8 mouse cellular contexts compared by ENCODE assay signal in genomic region chr7:24608017-24608416, GRCm38 (mm10). TPM values are rescaled to one million over a fixed set of nuclear protein-coding genes. Genes with fewer than 3 reads are reported as not detected.
DNase-seq lines count a peak whose midpoint lies in the region; ATAC-seq and TF ChIP-seq lines count a peak whose summit lies in the region.

No protein-coding gene starts in this region.

- H3K36me3 ChIP-seq in intestine, embryonic 14.5 days (ENCODE audit: control insufficient read depth, insufficient read depth, low read length): 0 out of 2 replicates have a peak, but pooled peaks cover 8% of the 10 kb centered on the region
- H3K36me3 ChIP-seq in liver, postnatal 0 days (replicated peaks; ENCODE audit: insufficient read depth, low read length): peaks cover 7% of the 10 kb centered on the region; the same call in 1 of the 2 replicates

- no peak for TF ChIP-seq EP300 in liver, postnatal 0 days (IDR thresholded peaks at IDR 0.05; ENCODE audit: low read depth)

- no peak overlapping the region for H3K4me3 ChIP-seq in intestine, embryonic 14.5 days (ENCODE audit: low read depth, low read length)
- H3K4me3 ChIP-seq in liver, postnatal 0 days (ENCODE audit: low read depth, low read length): peak overlapping the region; percentile 18; the same call in 1 of the 2 replicates

- H3K9me3 ChIP-seq in intestine, embryonic 14.5 days (ENCODE audit: control insufficient read depth, low read length): no peaks in the 10 kb centered on the region
- H3K9me3 ChIP-seq in liver, postnatal 0 days (ENCODE audit: low read length): no peaks in the 10 kb centered on the region

- no peak overlapping the region for H3K4me2 ChIP-seq in intestine, embryonic 14.5 days (ENCODE audit: low read length)
- peak overlapping the region; percentile 59 for H3K4me2 ChIP-seq in liver, postnatal 0 days (ENCODE audit: low read depth, low read length)

- no peak overlapping the region for H3K9ac ChIP-seq in intestine, embryonic 14.5 days (ENCODE audit: low read length)
- 0 out of 2 replicates have a peak overlapping the region, but pooled peaks have one; percentile 48 for H3K9ac ChIP-seq in liver, postnatal 0 days (replicated peaks)

- H3K27ac ChIP-seq in intestine, embryonic 14.5 days (ENCODE audit: low read depth): no peak overlapping the region
- peak overlapping the region; percentile 59; the same call in 1 of the 2 replicates for H3K27ac ChIP-seq in liver, postnatal 0 days (ENCODE audit: low read depth)

- DNase-seq in layer of hippocampus, adult 8-10 months (ENCODE audit: low spot score in 2 of 2): peak; percentile 14 to 35
- DNase-seq in layer of hippocampus, adult 9-10 months (ENCODE audit: low spot score): no peak
- DNase-seq in adrenal gland, postnatal 14 days: peak; percentile 78
- DNase-seq in gastrocnemius, postnatal 10 days: peak; percentile 34
- no peak for DNase-seq in intestine, embryonic 14.5 days (ENCODE audit: low spot score)
- peak; percentile 75 for DNase-seq in liver, postnatal 0 days
- peak; percentile 67 for DNase-seq in retina, adult 2 months (ENCODE audit: low read depth, low spot score)
- no peak for DNase-seq in urinary bladder, postnatal 25 days (ENCODE audit: low spot score)

- peak; percentile 25; the same call in 1 of the 2 replicates for ATAC-seq in intestine, embryonic 14.5 days (replicated peaks; ENCODE audit: low FRiP score, low TSS enrichment, low read depth)
- peak; percentile 84 for ATAC-seq in liver, postnatal 0 days

- TF ChIP-seq CTCF in liver, postnatal 0 days (IDR thresholded peaks at IDR 0.05; ENCODE audit: low read depth): no peak

- H3K4me1 ChIP-seq in intestine, embryonic 14.5 days (replicated peaks; ENCODE audit: control insufficient read depth, insufficient read depth, low read length): peaks cover 5% of the 10 kb centered on the region; the same call in 1 of the 2 replicates
- H3K4me1 ChIP-seq in liver, postnatal 0 days (ENCODE audit: insufficient read depth): peaks cover 26% of the 10 kb centered on the region

- WGBS in intestine, embryonic 14.5 days: 41% methylated on average over 6 of the region's 6 CpGs
- WGBS in liver, postnatal 0 days (ENCODE audit: insufficient replicate concordance): 36% methylated on average over 6 of the region's 6 CpGs

- H3K27me3 ChIP-seq in intestine, embryonic 14.5 days (replicated peaks; ENCODE audit: control insufficient read depth, insufficient read depth, low read length): peaks cover 31% of the 10 kb centered on the region
- peaks cover 6% of the 10 kb centered on the region; the same call in 1 of the 2 replicates for H3K27me3 ChIP-seq in liver, postnatal 0 days (ENCODE audit: insufficient read depth, low read length)

RNA-seq across cellular contexts. Expression of gene Phldb3, which starts 2.5 kb away (rescaled TPM):
- under 1 TPM; 0.27 to 0.73 (median 0.35) TPM for total RNA-seq in layer of hippocampus, adult 8-10 months (2022)
- 3.2 and 4.3 TPM in 2 replicates for total RNA-seq in adrenal gland, postnatal 14 days (2021)
- total RNA-seq in gastrocnemius, postnatal 10 days (2021): under 1 TPM; 0.77 to 0.80 TPM
- polyA plus RNA-seq in intestine, embryonic 14.5 days (2014; fragmentation: Nextera tagmentation; extraction: Ambion mirVana): 0.31 and 0.38 TPM in 2 replicates
- polyA plus RNA-seq in liver, postnatal 0 days (2015; fragmentation: Nextera tagmentation; extraction: Ambion mirVana): 0.12 and 0.25 TPM in 2 replicates

RNA-seq across cellular contexts. Expression of gene Zfp575, which starts 20.6 kb away (rescaled TPM):
- 1 to 10 TPM; 4.0 to 5.2 (median 4.9) TPM for total RNA-seq in layer of hippocampus, adult 8-10 months (2022)
- 0.48 and 0.94 TPM in 2 replicates for total RNA-seq in adrenal gland, postnatal 14 days (2021)
- total RNA-seq in gastrocnemius, postnatal 10 days (2021): under 1 TPM; 0.59 to 0.95 TPM
- 3.1 and 3.6 TPM in 2 replicates for polyA plus RNA-seq in intestine, embryonic 14.5 days (2014; fragmentation: Nextera tagmentation; extraction: Ambion mirVana)
- polyA plus RNA-seq in liver, postnatal 0 days (2015; fragmentation: Nextera tagmentation; extraction: Ambion mirVana): 0.13 and 0.15 TPM in 2 replicates

RNA-seq across cellular contexts. Expression of gene Ethe1, which starts 20.7 kb away (rescaled TPM):
- 10 to 100 TPM; 10.9 to 15.8 (median 12.3) TPM for total RNA-seq in layer of hippocampus, adult 8-10 months (2022)
- 21.3 and 24.9 TPM in 2 replicates for total RNA-seq in adrenal gland, postnatal 14 days (2021)
- 10 to 100 TPM in 1 of 2 experiments, 1 to 10 TPM in 1; 9.4 to 10.0 TPM for total RNA-seq in gastrocnemius, postnatal 10 days (2021)
- 42.9 and 46.5 TPM in 2 replicates for polyA plus RNA-seq in intestine, embryonic 14.5 days (2014; fragmentation: Nextera tagmentation; extraction: Ambion mirVana)
- polyA plus RNA-seq in liver, postnatal 0 days (2015; fragmentation: Nextera tagmentation; extraction: Ambion mirVana): 39.7 and 40.9 TPM in 2 replicates

RNA-seq across cellular contexts. Expression of gene Lypd3, which starts 28.3 kb away (rescaled TPM):
- 1 to 10 TPM in 1 of 4 experiments, under 1 TPM in 3; 0.19 to 1.1 (median 0.34) TPM for total RNA-seq in layer of hippocampus, adult 8-10 months (2022)
- 0.38 and 0.59 TPM in 2 replicates for total RNA-seq in adrenal gland, postnatal 14 days (2021)
- not detected for total RNA-seq in gastrocnemius, postnatal 10 days (2021)
- 0.50 and 0.77 TPM in 2 replicates for polyA plus RNA-seq in intestine, embryonic 14.5 days (2014; fragmentation: Nextera tagmentation; extraction: Ambion mirVana)
- not detected in 2 replicates for polyA plus RNA-seq in liver, postnatal 0 days (2015; fragmentation: Nextera tagmentation; extraction: Ambion mirVana)

Comparison
In these comparisons a context has a peak if more than half of its experiments do, and no peak if none do; other contexts are left out.
1. DNase-seq: peak in layer of hippocampus, adult 8-10 months (2 of 2), adrenal gland, postnatal 14 days (single experiment), gastrocnemius, postnatal 10 days (single experiment), liver, postnatal 0 days (single experiment) and retina, adult 2 months (single experiment); none in layer of hippocampus, adult 9-10 months (single experiment), intestine, embryonic 14.5 days (single experiment) and urinary bladder, postnatal 25 days (single experiment).